Mouse (Mus musculus) intestine, embryonic 16.5 days (tissue): ENCODE data around the gene Gm11437. TPM values are rescaled to one million over a fixed set of nuclear protein-coding genes. Genes with fewer than 3 reads are reported as not detected.

ENCODE experiments used
- ATAC-seq: fragments of 200-750 bp; cut with Nextera tagmentation; 2 replicates; pipeline ENCODE4 v1.8.0; 2017; ENCODE audit warnings: moderate TSS enrichment, moderate library complexity
- H3K27ac ChIP-seq: fragments of 300-500 bp; sonication (generic); 2 replicates; pipeline ENCODE4 v1.5.1; 2014; ENCODE audit warnings: mild to moderate bottlenecking, low read length
- H3K27me3 ChIP-seq: fragments of 300-500 bp; sonication (generic); replicated peaks from 2 replicates; pipeline ENCODE4 v1.6.1; 2014; ENCODE audit warnings: low read length, control low read depth, mixed read lengths; ENCODE audit not compliant: control insufficient read depth, insufficient read depth
- H3K36me3 ChIP-seq: fragments of 300-500 bp; sonication (generic); 2 replicates; pipeline ENCODE4 v1.6.1; 2014; ENCODE audit warnings: low read length, control low read depth; ENCODE audit not compliant: control insufficient read depth, insufficient read depth
- H3K4me1 ChIP-seq: fragments of 300-500 bp; sonication (generic); 2 replicates; pipeline ENCODE4 v1.6.1; 2014; ENCODE audit warnings: low read length, control low read depth, mixed read lengths; ENCODE audit not compliant: control insufficient read depth, insufficient read depth
- H3K4me2 ChIP-seq: fragments of 300-500 bp; sonication (generic); 2 replicates; pipeline ENCODE4 v1.6.1; 2014; ENCODE audit warnings: low read depth, low read length, control low read depth
- H3K4me3 ChIP-seq: fragments of 300-500 bp; sonication (generic); 2 replicates; pipeline ENCODE4 v1.5.1; 2014; ENCODE audit warnings: mild to moderate bottlenecking, low read length
- H3K9ac ChIP-seq: fragments of 300-500 bp; sonication (generic); 2 replicates; pipeline ENCODE4 v1.6.1; 2014; ENCODE audit warnings: low read depth, low read length
- H3K9me3 ChIP-seq: fragments of 300-500 bp; sonication (generic); 2 replicates; pipeline ENCODE4 v1.6.1; 2016; ENCODE audit warnings: low read length, control low read depth; ENCODE audit not compliant: control insufficient read depth
- WGBS: fragments of 180-500 bp; shearing (Covaris S2); extraction: QIAGEN DNeasy Blood & Tissue Kit; methylation state at CpG from one replicate; pipeline ENCODE4 v1.1.7; 2014; 5-methylcytosine and 5-hydroxymethylcytosine counted together
- polyA plus RNA-seq: library from polyadenylated mRNA; unstranded; fragments of >200 nt; fragmentation: Nextera tagmentation; extraction: Ambion mirVana; gene quantifications from 2 replicates; pipeline ENCODE4 v1.2.1, GENCODE M21; 2015

The Gm11437 gene
- polyA plus RNA-seq, 1 experiment from 2014 or later = 0.17 TPM

- Histone ChIP-seq H3K4me2 (no peak overlapping the region), H3K36me3 (no peaks in the 10 kb centered on the region), H3K27me3 (no peaks in the 10 kb centered on the region), H3K4me1 (peaks cover 4% of the 10 kb centered on the region; the same call in 1 of the 2 replicates), H3K9ac (no peak overlapping the region), H3K27ac (no peak overlapping the region), H3K9me3 (no peaks in the 10 kb centered on the region), H3K4me3 (no peak overlapping the region)
- WGBS = 60% methylated on average over 2 of the region's 2 CpGs
- no peak for ATAC-seq
Measured at GRCm38 (mm10) chr11:84150884-84151283, 16.4 kb downstream of the Gm11437 start.

GRCm38 (mm10) chr11:84146081-84146480 lies 21.2 kb downstream of the Gm11437 start:
- H3K9ac ChIP-seq = no peak overlapping the region
- H3K9me3 ChIP-seq = no peaks in the 10 kb centered on the region
- H3K36me3 ChIP-seq = no peaks in the 10 kb centered on the region
- H3K4me3 ChIP-seq = no peak overlapping the region
- H3K27me3 ChIP-seq = no peaks in the 10 kb centered on the region
- ATAC-seq = peak; percentile 82
- H3K4me1 ChIP-seq = peaks cover 9% of the 10 kb centered on the region; the same call in 1 of the 2 replicates
- H3K4me2 ChIP-seq = no peak overlapping the region
- no peak overlapping the region for H3K27ac ChIP-seq
- 63% methylated on average over 3 of the region's 3 CpGs for WGBS

GRCm38 (mm10) chr11:84145201-84145798 lies 22.0 kb downstream of the Gm11437 start:
- Histone ChIP-seq H3K4me1 (peaks cover 9% of the 10 kb centered on the region; the same call in 1 of the 2 replicates), H3K4me3 (no peak overlapping the region), H3K9me3 (no peaks in the 10 kb centered on the region), H3K9ac (no peak overlapping the region), H3K4me2 (no peak overlapping the region), H3K27ac (no peak overlapping the region), H3K27me3 (no peaks in the 10 kb centered on the region), H3K36me3 (no peaks in the 10 kb centered on the region)
- ATAC-seq = no peak
- 75% methylated on average over 10 of the region's 10 CpGs for WGBS

- H3K9me3 ChIP-seq = no peaks in the 10 kb centered on the region
- no peaks in the 10 kb centered on the region for H3K36me3 ChIP-seq
- H3K27ac ChIP-seq = no peak overlapping the region
- peaks cover 9% of the 10 kb centered on the region; the same call in 1 of the 2 replicates for H3K4me1 ChIP-seq
- H3K4me2 ChIP-seq = no peak overlapping the region
- ATAC-seq = no peak
- no peak overlapping the region for H3K4me3 ChIP-seq
- no peak overlapping the region for H3K9ac ChIP-seq
- H3K27me3 ChIP-seq = no peaks in the 10 kb centered on the region
- 53% methylated on average over 2 of the region's 2 CpGs for WGBS
Measured at GRCm38 (mm10) chr11:84141752-84142151, 25.5 kb downstream of the Gm11437 start.

- WGBS = 82% methylated on average over 3 of the region's 3 CpGs
Measured at GRCm38 (mm10) chr11:84136453-84136852, 30.8 kb downstream of the Gm11437 start.

GRCm38 (mm10) chr11:84134331-84134860 lies 32.9 kb downstream of the Gm11437 start:
- Histone ChIP-seq H3K27ac (no peak overlapping the region), H3K9ac (no peak overlapping the region), H3K36me3 (no peaks in the 10 kb centered on the region), H3K4me3 (no peak overlapping the region), H3K9me3 (no peaks in the 10 kb centered on the region), H3K4me2 (no peak overlapping the region), H3K27me3 (no peaks in the 10 kb centered on the region), H3K4me1 (0 out of 2 replicates have a peak, but pooled peaks cover 4% of the 10 kb centered on the region)
- WGBS = 88% methylated on average over 2 of the region's 2 CpGs
- ATAC-seq = no peak

More at GRCm38 (mm10) chr11:84136453-84136852, 30.8 kb downstream of the Gm11437 start:
- Histone ChIP-seq H3K9ac (no peak overlapping the region), H3K4me3 (no peak overlapping the region), H3K36me3 (no peaks in the 10 kb centered on the region), H3K4me1 (no peaks in the 10 kb centered on the region), H3K9me3 (no peaks in the 10 kb centered on the region), H3K4me2 (no peak overlapping the region), H3K27me3 (no peaks in the 10 kb centered on the region), H3K27ac (no peak overlapping the region)
- ATAC-seq = no peak

GRCm38 (mm10) chr11:84129799-84130185 lies 37.5 kb downstream of the Gm11437 start:
- Histone ChIP-seq H3K4me1 (0 out of 2 replicates have a peak, but pooled peaks cover 4% of the 10 kb centered on the region), H3K9me3 (no peaks in the 10 kb centered on the region), H3K36me3 (0 out of 2 replicates have a peak, but pooled peaks cover 2% of the 10 kb centered on the region), H3K27me3 (no peaks in the 10 kb centered on the region), H3K9ac (peak overlapping the region; percentile 91), H3K27ac (no peak overlapping the region), H3K4me2 (peak overlapping the region; percentile 86), H3K4me3 (peak overlapping the region; percentile 83)
- ATAC-seq = peak; percentile 32
- WGBS = 5% methylated on average over 11 of the region's 11 CpGs

GRCm38 (mm10) chr11:84128943-84129798 lies 38.1 kb downstream of the Gm11437 start, which contains the start of the genes Tada2a and Acaca:
Gene Tada2a (minus strand): TSS chr11:84129600.
Gene Acaca (plus strand): TSS chr11:84129672.
- H3K9ac ChIP-seq = peak within 1 kb of the TSS; percentile 91
- H3K27me3 ChIP-seq = no peaks in the 10 kb centered on the region
- H3K4me3 ChIP-seq = peak within 1 kb of the TSS; percentile 83
- under 1% methylated on average over 64 of the region's 83 CpGs for WGBS
- H3K27ac ChIP-seq = peak within 1 kb of the TSS; percentile 66
- H3K4me1 ChIP-seq = 0 out of 2 replicates have a peak, but pooled peaks cover 4% of the 10 kb centered on the region
- H3K9me3 ChIP-seq = no peaks in the 10 kb centered on the region
- 0 out of 2 replicates have a peak, but pooled peaks cover 2% of the 10 kb centered on the region for H3K36me3 ChIP-seq
- peak within 1 kb of the TSS; percentile 86 for H3K4me2 ChIP-seq
- ATAC-seq = peak; percentile 95

- H3K27ac ChIP-seq = no peak overlapping the region
- no peak overlapping the region for H3K4me3 ChIP-seq
- H3K4me2 ChIP-seq = no peak overlapping the region
- WGBS = 74% methylated on average over 4 of the region's 4 CpGs
- H3K36me3 ChIP-seq = 0 out of 2 replicates have a peak, but pooled peaks cover 6% of the 10 kb centered on the region
- ATAC-seq = no peak
- H3K9ac ChIP-seq = no peak overlapping the region
- H3K27me3 ChIP-seq = no peaks in the 10 kb centered on the region
- H3K9me3 ChIP-seq = no peaks in the 10 kb centered on the region
- 0 out of 2 replicates have a peak, but pooled peaks cover 4% of the 10 kb centered on the region for H3K4me1 ChIP-seq
Measured at GRCm38 (mm10) chr11:84127977-84128376, 39.3 kb downstream of the Gm11437 start.
